Mouse (Mus musculus): ENCODE results near the gene 1110032A03Rik. TPM values are rescaled to one million over a fixed set of nuclear protein-coding genes. Genes with fewer than 3 reads are reported as not detected.

Gene 1110032A03Rik
- polyA plus RNA-seq, 1 experiment from 2014 or later: 62.7 TPM

GRCm38 (mm10) chr9:50727925-50728651 lies 47.2 kb downstream of the 1110032A03Rik start:
- under 1% methylated on average over 45 of the region's 45 CpGs for WGBS
- H3K9me3 ChIP-seq (ENCODE audit: control insufficient read depth, low read length): no peaks in the 10 kb centered on the region
- H3K36me3 ChIP-seq (replicated peaks; ENCODE audit: control insufficient read depth, insufficient read depth): no peaks in the 10 kb centered on the region
- peak overlapping the region; percentile 86 for H3K9ac ChIP-seq
- H3K27me3 ChIP-seq (ENCODE audit: control insufficient read depth, insufficient read depth, low read length): no peaks in the 10 kb centered on the region
- H3K4me2 ChIP-seq (replicated peaks): peak overlapping the region; percentile 75
- H3K4me3 ChIP-seq (replicated peaks; ENCODE audit: low read length): peak overlapping the region; percentile 74
- DNase-seq (ENCODE audit: low spot score) (peak; percentile 92), ATAC-seq (ENCODE audit: low FRiP score) (peak; percentile 96)
- H3K27ac ChIP-seq: peak overlapping the region; percentile 91
- peaks cover 55% of the 10 kb centered on the region for H3K4me1 ChIP-seq (replicated peaks; ENCODE audit: control insufficient read depth, insufficient read depth, low read length)

- Histone ChIP-seq H3K9me3 (ENCODE audit: control insufficient read depth, low read length) (no peaks in the 10 kb centered on the region), H3K4me2 (replicated peaks) (peak overlapping the region; percentile 75), H3K27ac (peak overlapping the region; percentile 91), H3K36me3 (replicated peaks; ENCODE audit: control insufficient read depth, insufficient read depth) (no peaks in the 10 kb centered on the region), H3K4me3 (replicated peaks; ENCODE audit: low read length) (peak overlapping the region; percentile 74), H3K4me1 (replicated peaks; ENCODE audit: control insufficient read depth, insufficient read depth, low read length) (peaks cover 52% of the 10 kb centered on the region), H3K27me3 (ENCODE audit: control insufficient read depth, insufficient read depth, low read length) (no peaks in the 10 kb centered on the region), H3K9ac (peak overlapping the region; percentile 86)
- DNase-seq (ENCODE audit: low spot score): no peak
- WGBS: 2% methylated on average over 30 of the region's 30 CpGs
- no peak; the same call in 1 of the 2 replicates for ATAC-seq (ENCODE audit: low FRiP score)
Measured at GRCm38 (mm10) chr9:50727171-50727924, 48.0 kb downstream of the 1110032A03Rik start.

- H3K4me3 ChIP-seq (replicated peaks; ENCODE audit: low read length): peak overlapping the region; percentile 74
- no peaks in the 10 kb centered on the region for H3K9me3 ChIP-seq (ENCODE audit: control insufficient read depth, low read length)
- peak overlapping the region; percentile 75 for H3K4me2 ChIP-seq (replicated peaks)
- no peaks in the 10 kb centered on the region for H3K27me3 ChIP-seq (ENCODE audit: control insufficient read depth, insufficient read depth, low read length)
- WGBS: 24% methylated on average over 8 of the region's 8 CpGs
- H3K9ac ChIP-seq: peak overlapping the region; percentile 86
- no peak for DNase-seq (ENCODE audit: low spot score)
- no peak for ATAC-seq (ENCODE audit: low FRiP score)
- H3K36me3 ChIP-seq (replicated peaks; ENCODE audit: control insufficient read depth, insufficient read depth): no peaks in the 10 kb centered on the region
- peak overlapping the region; percentile 91 for H3K27ac ChIP-seq
- peaks cover 55% of the 10 kb centered on the region for H3K4me1 ChIP-seq (replicated peaks; ENCODE audit: control insufficient read depth, insufficient read depth, low read length)
Measured at GRCm38 (mm10) chr9:50725921-50726590, 49.3 kb downstream of the 1110032A03Rik start.

GRCm38 (mm10) chr9:50724661-50725330 lies 50.5 kb downstream of the 1110032A03Rik start:
- no peak for ATAC-seq (ENCODE audit: low FRiP score)
- H3K9me3 ChIP-seq (ENCODE audit: control insufficient read depth, low read length): no peaks in the 10 kb centered on the region
- peak overlapping the region; percentile 91 for H3K27ac ChIP-seq
- 0 out of 2 replicates have a peak overlapping the region, but pooled peaks have one; percentile 41 for H3K9ac ChIP-seq
- DNase-seq (ENCODE audit: low spot score): no peak
- H3K36me3 ChIP-seq (replicated peaks; ENCODE audit: control insufficient read depth, insufficient read depth): no peaks in the 10 kb centered on the region
- no peaks in the 10 kb centered on the region for H3K27me3 ChIP-seq (ENCODE audit: control insufficient read depth, insufficient read depth, low read length)
- 35% methylated on average over 3 of the region's 3 CpGs for WGBS
- H3K4me2 ChIP-seq (replicated peaks): peak overlapping the region; percentile 75
- peaks cover 55% of the 10 kb centered on the region for H3K4me1 ChIP-seq (replicated peaks; ENCODE audit: control insufficient read depth, insufficient read depth, low read length)
- H3K4me3 ChIP-seq (replicated peaks; ENCODE audit: low read length): 0 out of 2 replicates have a peak overlapping the region, but pooled peaks have one; percentile 74

GRCm38 (mm10) chr9:50724147-50724546 lies 51.2 kb downstream of the 1110032A03Rik start:
- Histone ChIP-seq H3K9ac (0 out of 2 replicates have a peak overlapping the region, but pooled peaks have one; percentile 5), H3K4me2 (replicated peaks) (peak overlapping the region; percentile 75), H3K36me3 (replicated peaks; ENCODE audit: control insufficient read depth, insufficient read depth) (no peaks in the 10 kb centered on the region), H3K27me3 (ENCODE audit: control insufficient read depth, insufficient read depth, low read length) (no peaks in the 10 kb centered on the region), H3K4me1 (replicated peaks; ENCODE audit: control insufficient read depth, insufficient read depth, low read length) (peaks cover 55% of the 10 kb centered on the region), H3K9me3 (ENCODE audit: control insufficient read depth, low read length) (no peaks in the 10 kb centered on the region), H3K4me3 (replicated peaks; ENCODE audit: low read length) (no peak overlapping the region), H3K27ac (peak overlapping the region; percentile 91)
- 80% methylated on average over 2 of the region's 2 CpGs for WGBS
- ATAC-seq (ENCODE audit: low FRiP score) (no peak), DNase-seq (ENCODE audit: low spot score) (no peak)

- Histone ChIP-seq H3K4me2 (replicated peaks) (peak overlapping the region; percentile 75), H3K27me3 (ENCODE audit: control insufficient read depth, insufficient read depth, low read length) (no peaks in the 10 kb centered on the region), H3K9ac (no peak overlapping the region), H3K4me3 (replicated peaks; ENCODE audit: low read length) (no peak overlapping the region), H3K36me3 (replicated peaks; ENCODE audit: control insufficient read depth, insufficient read depth) (no peaks in the 10 kb centered on the region), H3K9me3 (ENCODE audit: control insufficient read depth, low read length) (no peaks in the 10 kb centered on the region), H3K4me1 (replicated peaks; ENCODE audit: control insufficient read depth, insufficient read depth, low read length) (peaks cover 48% of the 10 kb centered on the region), H3K27ac (peak overlapping the region; percentile 91)
- WGBS: 46% methylated on average over 7 of the region's 7 CpGs
- DNase-seq (ENCODE audit: low spot score): peak; percentile 80
- ATAC-seq (ENCODE audit: low FRiP score): no peak
Measured at GRCm38 (mm10) chr9:50723406-50723805, 51.9 kb downstream of the 1110032A03Rik start.

- no peak overlapping the region for H3K9ac ChIP-seq
- H3K27me3 ChIP-seq (ENCODE audit: control insufficient read depth, insufficient read depth, low read length): no peaks in the 10 kb centered on the region
- 25% methylated on average over 8 of the region's 8 CpGs for WGBS
- no peaks in the 10 kb centered on the region for H3K36me3 ChIP-seq (replicated peaks; ENCODE audit: control insufficient read depth, insufficient read depth)
- DNase-seq (ENCODE audit: low spot score) (no peak), ATAC-seq (ENCODE audit: low FRiP score) (peak; percentile 63; the same call in 1 of the 2 replicates)
- peak overlapping the region; percentile 75; the same call in 1 of the 2 replicates for H3K4me2 ChIP-seq (replicated peaks)
- no peak overlapping the region for H3K4me3 ChIP-seq (replicated peaks; ENCODE audit: low read length)
- H3K9me3 ChIP-seq (ENCODE audit: control insufficient read depth, low read length): no peaks in the 10 kb centered on the region
- peak overlapping the region; percentile 60 for H3K27ac ChIP-seq
- peaks cover 45% of the 10 kb centered on the region for H3K4me1 ChIP-seq (replicated peaks; ENCODE audit: control insufficient read depth, insufficient read depth, low read length)
Measured at GRCm38 (mm10) chr9:50722451-50722911, 52.8 kb downstream of the 1110032A03Rik start.

- ATAC-seq (ENCODE audit: low FRiP score): no peak
- Histone ChIP-seq H3K9me3 (ENCODE audit: control insufficient read depth, low read length) (no peaks in the 10 kb centered on the region), H3K36me3 (replicated peaks; ENCODE audit: control insufficient read depth, insufficient read depth) (no peaks in the 10 kb centered on the region), H3K27ac (no peak overlapping the region), H3K4me3 (replicated peaks; ENCODE audit: low read length) (no peak overlapping the region), H3K9ac (no peak overlapping the region), H3K4me1 (replicated peaks; ENCODE audit: control insufficient read depth, insufficient read depth, low read length) (peaks cover 31% of the 10 kb centered on the region), H3K4me2 (replicated peaks) (no peak overlapping the region), H3K27me3 (ENCODE audit: control insufficient read depth, insufficient read depth, low read length) (no peaks in the 10 kb centered on the region)
- WGBS: 40% methylated on average over 12 of the region's 12 CpGs
- DNase-seq (ENCODE audit: low spot score): no peak
Measured at GRCm38 (mm10) chr9:50721061-50721460, 54.3 kb downstream of the 1110032A03Rik start.
